19 mouse cellular contexts compared by ENCODE assay signal in the genomic region with DNA sequence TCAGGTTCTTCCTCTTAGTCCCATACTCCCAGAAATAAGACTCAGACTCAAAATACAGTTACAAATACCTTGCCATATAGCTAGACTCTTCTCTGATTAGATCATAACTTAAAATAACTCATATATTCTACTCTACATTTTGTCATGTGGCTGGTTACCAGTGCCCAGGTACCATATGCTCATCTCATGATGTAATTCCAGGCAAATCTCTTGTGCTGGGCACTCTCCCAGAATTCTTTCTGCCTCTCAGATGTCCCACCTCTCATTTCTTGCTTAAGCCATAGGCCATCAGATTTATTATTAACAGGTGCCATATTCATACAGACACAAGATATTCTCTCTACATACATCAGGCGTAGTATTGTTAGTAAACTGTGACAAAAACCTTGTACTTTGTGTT. TPM values are rescaled to one million over a fixed set of nuclear protein-coding genes. Genes with fewer than 3 reads are reported as not detected.
A peak's percentile ranks its signal among the peaks of the same experiment; 100 is the strongest.
DNase-seq lines count a peak whose midpoint lies in the region; ATAC-seq lines count a peak whose summit lies in the region.
"Had no signal": no experiment of that assay in that cellular context is flagged by ENCODE, and none has a peak within 500 bp of the region (broad histone marks: within the 10 kb centered on the region; RNA-seq: fewer than 3 reads in every experiment).

No protein-coding gene starts in this region.

- 0 out of 2 replicates have a peak, but pooled peaks have one; percentile 36 for ATAC-seq in cerebellum, adult (ENCODE audit: insufficient number of reproducible peaks, low FRiP score, low TSS enrichment)
- ATAC-seq: activated CD4-positive, CD25-positive, alpha-beta regulatory T cell, adult 4 months; CD4-positive, CD25-positive, alpha-beta regulatory T cell, adult 4 months; Patski had no signal

- no peak for DNase-seq in cerebellum, adult 8-10 months
- DNase-seq in cerebellum, adult 9-10 months, result peak; percentile 34
- DNase-seq in cerebellum, postnatal 10 days, result no peak
- peak; percentile 14 for DNase-seq in cerebellum, adult 9-11 months
- DNase-seq in cerebellum, adult 11-12 months, result no peak
- DNase-seq in brain, adult 2 months (ENCODE audit: low read depth, low spot score), result peak; percentile 51
- DNase-seq in gastrocnemius, postnatal 10 days, result no peak
- DNase-seq: adrenal gland, adult 2 months; adrenal gland, adult 8-10 months; adrenal gland, postnatal 10 days; adrenal gland, postnatal 14 days; adrenal gland, postnatal 25 days; adrenal gland, postnatal 36 days; B cell, adult 2 months; cerebellum, adult 11 months had no signal

RNA-seq across cellular contexts. Expression of a gene that starts 23.1 kb away (rescaled TPM):
- total RNA-seq in gastrocnemius, postnatal 10 days (2021), result 10 to 100 TPM; 29.2 to 35.5 TPM

RNA-seq across cellular contexts. Expression of a gene that starts 50.4 kb away (rescaled TPM):
- total RNA-seq in gastrocnemius, postnatal 10 days (2021), result 10 to 100 TPM in 1 of 2 experiments, 1 to 10 TPM in 1; 9.8 to 10.1 TPM

Comparison
In these comparisons a context has a peak if more than half of its experiments do, and no peak if none do; other contexts are left out.
1. DNase-seq: peak in cerebellum, adult 9-10 months (single experiment), cerebellum, adult 9-11 months (single experiment) and brain, adult 2 months (single experiment); none in cerebellum, adult 8-10 months (single experiment), cerebellum, postnatal 10 days (0 of 2), cerebellum, adult 11-12 months (single experiment) and gastrocnemius, postnatal 10 days (single experiment).